Mouse (Mus musculus) neural tube, embryonic 14.5 days (tissue): ENCODE measurements at regions not wholly inside any gene's neighbourhood (a gene's known extent, or its start where the extent isn't known, plus 50 kb on each side); places are given as distances from the start of the nearest gene placed in this dataset.

Source experiments
- ATAC-seq: fragments of 200-750 bp; cut with Nextera tagmentation; 2 replicates; pipeline ENCODE4 v1.8.0; 2017; ENCODE audit warnings: low read depth, mild to moderate bottlenecking, moderate TSS enrichment, moderate library complexity
- H3K27ac ChIP-seq: fragments of 300-500 bp; sonication (generic); 2 replicates; pipeline ENCODE4 v1.5.1; 2014; ENCODE audit warnings: low read depth, mild to moderate bottlenecking, control low read depth, low read length, moderate library complexity, mixed read lengths
- H3K27me3 ChIP-seq: fragments of 300-500 bp; sonication (generic); 2 replicates; pipeline ENCODE4 v1.6.1; 2014; ENCODE audit warnings: low read length; ENCODE audit not compliant: control insufficient read depth, insufficient read depth
- H3K36me3 ChIP-seq: fragments of 300-500 bp; sonication (generic); 2 replicates; pipeline ENCODE4 v1.6.1; 2014; ENCODE audit warnings: low read length, mixed read lengths; ENCODE audit not compliant: control insufficient read depth, insufficient read depth
- H3K4me1 ChIP-seq: fragments of 300-500 bp; sonication (generic); 2 replicates; pipeline ENCODE4 v1.6.1; 2014; ENCODE audit warnings: low read length; ENCODE audit not compliant: control insufficient read depth, insufficient read depth
- H3K4me2 ChIP-seq: fragments of 300-500 bp; sonication (generic); 2 replicates; pipeline ENCODE4 v1.6.1; 2014; ENCODE audit warnings: mild to moderate bottlenecking, low read depth, low read length, control low read depth
- H3K4me3 ChIP-seq: fragments of 300-500 bp; sonication (generic); 2 replicates; pipeline ENCODE4 v1.5.1; 2014; ENCODE audit warnings: low read depth, low read length, control low read depth, mixed read lengths
- H3K9ac ChIP-seq: fragments of 300-500 bp; sonication (generic); replicated peaks from 2 replicates; pipeline ENCODE4 v1.6.1; 2014; ENCODE audit warnings: low read depth, mild to moderate bottlenecking, control low read depth, low read length, mixed read lengths
- H3K9me3 ChIP-seq: fragments of 300-500 bp; sonication (generic); 2 replicates; pipeline ENCODE4 v1.6.1; 2016; ENCODE audit warnings: low read length; ENCODE audit not compliant: control insufficient read depth
- WGBS: fragments of 180-500 bp; shearing (Covaris S2); extraction: QIAGEN DNeasy Blood & Tissue Kit; methylation state at CpG from one replicate; pipeline ENCODE4 v1.1.7; 2014; 5-methylcytosine and 5-hydroxymethylcytosine counted together

DNA sequence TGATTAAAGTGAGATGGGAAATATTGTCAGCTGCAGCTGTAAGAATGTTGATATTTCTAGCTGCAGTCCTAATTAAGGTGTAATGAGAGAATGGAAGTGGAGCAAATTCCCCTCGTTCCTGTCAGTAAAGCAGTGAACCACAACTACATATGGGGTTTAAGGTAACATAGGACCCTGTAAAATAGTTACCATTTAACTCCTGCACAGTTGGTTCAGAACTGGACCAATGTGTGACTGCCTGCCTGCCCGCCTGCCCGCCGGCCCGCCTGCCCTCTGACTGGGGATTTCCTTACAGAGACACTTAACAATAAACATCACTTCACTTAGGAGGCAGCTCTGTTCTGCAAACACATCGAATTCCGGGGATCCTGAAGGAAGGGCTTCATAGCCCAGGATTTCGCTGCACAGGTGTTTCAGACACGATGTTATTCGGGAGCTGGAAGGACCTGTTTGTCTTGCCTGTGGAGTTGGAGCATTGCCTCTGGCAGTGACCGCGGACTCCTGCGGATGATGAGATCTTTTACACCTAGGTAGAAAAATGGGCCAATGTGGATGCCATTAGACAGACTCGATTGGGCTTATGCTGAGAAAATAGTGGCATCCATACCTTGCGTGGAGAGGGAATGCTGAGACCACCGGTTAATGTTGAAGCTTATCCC, 670.7 kb upstream of the Zeb2 start:
- no peak for ATAC-seq
- no peaks in the 10 kb centered on the region for H3K36me3 ChIP-seq
- 72% methylated on average over 16 of the region's 16 CpGs for WGBS
- H3K9me3 ChIP-seq, result no peaks in the 10 kb centered on the region
- no peaks in the 10 kb centered on the region for H3K27me3 ChIP-seq
- H3K9ac ChIP-seq, result no peak overlapping the region
- no peak overlapping the region for H3K27ac ChIP-seq
- H3K4me3 ChIP-seq, result no peak overlapping the region
- H3K4me2 ChIP-seq, result no peak overlapping the region
- no peaks in the 10 kb centered on the region for H3K4me1 ChIP-seq

- no peaks in the 10 kb centered on the region for H3K27me3 ChIP-seq
- 41% methylated on average over 6 of the region's 6 CpGs for WGBS
- H3K27ac ChIP-seq, result no peak overlapping the region
- ATAC-seq, result peak; percentile 62; the same call in 1 of the 2 replicates
- H3K36me3 ChIP-seq, result no peaks in the 10 kb centered on the region
- no peak overlapping the region for H3K9ac ChIP-seq
- no peak overlapping the region for H3K4me2 ChIP-seq
- H3K9me3 ChIP-seq, result no peaks in the 10 kb centered on the region
- H3K4me1 ChIP-seq, result no peaks in the 10 kb centered on the region
- no peak overlapping the region for H3K4me3 ChIP-seq
Measured at GRCm38 (mm10) chr2:45786787-45787186, 669.6 kb upstream of the Zeb2 start.

- no peaks in the 10 kb centered on the region for H3K36me3 ChIP-seq
- no peak for ATAC-seq
- H3K4me2 ChIP-seq, result no peak overlapping the region
- no peak overlapping the region for H3K4me3 ChIP-seq
- 72% methylated on average over 2 of the region's 2 CpGs for WGBS
- H3K27me3 ChIP-seq, result no peaks in the 10 kb centered on the region
- H3K9ac ChIP-seq, result no peak overlapping the region
- no peaks in the 10 kb centered on the region for H3K4me1 ChIP-seq
- H3K9me3 ChIP-seq, result no peaks in the 10 kb centered on the region
- no peak overlapping the region for H3K27ac ChIP-seq
Measured at GRCm38 (mm10) chr2:45785684-45786083, 668.5 kb upstream of the Zeb2 start.

DNA sequence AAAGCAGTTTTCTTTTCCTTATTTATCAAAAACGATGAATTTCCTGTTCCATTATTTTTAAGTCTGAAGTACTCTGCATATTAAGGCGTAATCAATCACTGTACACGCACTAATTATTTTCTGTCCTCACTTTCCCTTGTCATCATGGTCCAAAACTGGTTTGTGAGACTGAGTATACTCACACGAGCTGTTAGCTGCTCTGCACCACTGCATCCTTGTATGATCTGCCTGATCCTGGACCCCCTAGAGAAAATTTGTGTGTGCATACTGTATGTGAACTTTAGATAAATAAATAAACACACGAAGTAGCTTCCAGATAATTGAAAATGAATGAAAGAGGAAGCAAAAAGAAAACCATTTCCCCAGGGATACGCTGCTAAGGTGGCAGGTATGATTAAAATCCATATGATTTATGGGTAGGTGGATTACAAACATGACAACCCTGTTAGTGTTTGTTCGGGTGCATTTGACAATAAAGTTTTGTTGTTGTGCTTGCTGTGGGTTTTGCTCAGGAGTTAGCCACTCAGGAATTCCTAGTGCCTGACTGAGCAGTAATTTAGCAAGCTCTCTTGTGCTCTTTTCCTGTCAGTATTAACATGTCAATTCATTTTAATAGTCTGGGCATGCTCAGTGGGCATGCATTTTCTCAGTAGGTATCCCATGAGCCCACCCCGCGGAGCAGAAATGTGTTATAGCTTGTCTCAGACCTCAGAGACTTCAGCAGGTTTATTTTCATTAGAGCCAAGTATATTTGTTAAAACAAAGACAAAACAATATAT, 666.6 kb upstream of the Zeb2 start:
- Histone ChIP-seq H3K4me1 (no peaks in the 10 kb centered on the region), H3K4me2 (no peak overlapping the region), H3K9ac (no peak overlapping the region), H3K27ac (no peak overlapping the region), H3K36me3 (no peaks in the 10 kb centered on the region), H3K9me3 (no peaks in the 10 kb centered on the region), H3K27me3 (no peaks in the 10 kb centered on the region), H3K4me3 (no peak overlapping the region)
- ATAC-seq, result peak; percentile 69
- 56% methylated on average over 9 of the region's 9 CpGs for WGBS

GRCm38 (mm10) chr2:45777466-45777865, 660.3 kb upstream of the Zeb2 start:
- Histone ChIP-seq H3K36me3 (no peaks in the 10 kb centered on the region), H3K4me2 (no peak overlapping the region), H3K9me3 (no peaks in the 10 kb centered on the region), H3K4me3 (no peak overlapping the region), H3K4me1 (no peaks in the 10 kb centered on the region), H3K27me3 (no peaks in the 10 kb centered on the region), H3K27ac (no peak overlapping the region), H3K9ac (no peak overlapping the region)
- WGBS, result 90% methylated on average over 7 of the region's 7 CpGs
- no peak for ATAC-seq

DNA sequence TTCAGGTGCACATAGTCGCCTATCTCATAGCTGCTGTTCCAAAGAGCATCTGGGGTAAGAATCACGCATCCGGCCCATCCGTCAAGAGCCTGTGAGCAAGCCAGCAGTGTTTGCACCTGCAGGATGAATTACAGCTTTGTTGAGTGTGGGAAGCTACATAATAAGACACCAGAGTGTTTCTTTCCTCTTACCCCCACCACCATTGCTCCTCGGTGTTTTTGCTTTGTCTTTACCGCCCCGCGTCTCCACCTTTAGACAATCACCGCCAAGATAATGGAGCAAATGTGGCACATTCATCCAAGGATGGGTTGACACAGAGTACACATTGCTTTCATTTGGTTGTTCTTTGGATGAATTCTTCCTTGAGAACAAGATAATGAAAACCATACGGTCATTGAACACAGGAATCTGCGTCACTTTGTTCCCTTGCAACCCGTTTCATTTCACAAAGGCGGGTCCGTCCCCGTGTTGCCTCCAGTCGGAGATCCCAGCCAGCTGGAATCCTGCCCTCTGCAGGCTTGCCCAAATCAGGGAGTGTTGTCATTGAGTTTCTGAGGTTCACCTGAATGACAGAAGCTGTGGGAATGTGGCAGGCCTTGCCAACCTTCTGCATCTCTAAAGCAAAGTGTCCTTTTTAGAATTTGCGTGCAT, 659.4 kb upstream of the Zeb2 start:
- 57% methylated on average over 17 of the region's 17 CpGs for WGBS
- Histone ChIP-seq H3K4me2 (no peak overlapping the region), H3K36me3 (no peaks in the 10 kb centered on the region), H3K27ac (no peak overlapping the region), H3K9ac (no peak overlapping the region), H3K4me3 (no peak overlapping the region), H3K27me3 (no peaks in the 10 kb centered on the region), H3K4me1 (no peaks in the 10 kb centered on the region), H3K9me3 (no peaks in the 10 kb centered on the region)
- ATAC-seq, result no peak

GRCm38 (mm10) chr2:45775691-45776090, 658.5 kb upstream of the Zeb2 start:
- Histone ChIP-seq H3K27me3 (no peaks in the 10 kb centered on the region), H3K36me3 (no peaks in the 10 kb centered on the region), H3K9ac (no peak overlapping the region), H3K4me1 (no peaks in the 10 kb centered on the region), H3K4me3 (no peak overlapping the region), H3K4me2 (no peak overlapping the region), H3K27ac (no peak overlapping the region), H3K9me3 (no peaks in the 10 kb centered on the region)
- 76% methylated on average over 4 of the region's 4 CpGs for WGBS
- ATAC-seq, result no peak

GRCm38 (mm10) chr2:45774416-45774815, 657.2 kb upstream of the Zeb2 start:
- ATAC-seq, result no peak
- 85% methylated on average over 3 of the region's 3 CpGs for whole genome bisulfite sequencing

DNA sequence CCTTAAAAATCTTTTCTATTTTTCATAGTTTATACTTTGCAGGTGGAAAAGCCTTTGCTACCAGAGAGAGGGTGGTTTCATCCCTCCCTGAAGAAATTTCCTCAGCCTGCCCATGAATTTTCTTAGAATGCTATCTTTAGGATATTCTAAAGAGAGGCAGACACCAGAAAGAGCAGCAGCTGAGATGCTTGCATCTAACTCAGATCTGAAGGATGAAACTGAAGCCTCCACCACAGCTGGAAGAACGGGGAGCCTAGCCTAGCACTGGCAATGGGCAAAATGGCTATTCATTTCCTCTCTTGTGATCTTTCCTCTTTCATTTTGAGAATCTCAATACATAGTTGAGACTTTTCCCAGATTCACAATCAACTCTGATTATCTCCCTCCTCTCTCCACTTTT, 640.0 kb upstream of the Zeb2 start:
- Histone ChIP-seq H3K4me1 (no peaks in the 10 kb centered on the region), H3K36me3 (no peaks in the 10 kb centered on the region), H3K27me3 (no peaks in the 10 kb centered on the region), H3K9ac (no peak overlapping the region), H3K9me3 (no peaks in the 10 kb centered on the region), H3K4me2 (no peak overlapping the region), H3K4me3 (no peak overlapping the region), H3K27ac (no peak overlapping the region)
- ATAC-seq, result no peak
- 81% methylated on average over 1 of the region's 1 CpGs for WGBS

More at GRCm38 (mm10) chr2:45774416-45774815, 657.2 kb upstream of the Zeb2 start:
- Histone ChIP-seq H3K27me3 (no peaks in the 10 kb centered on the region), H3K9ac (no peak overlapping the region), H3K27ac (no peak overlapping the region), H3K4me2 (no peak overlapping the region), H3K9me3 (no peaks in the 10 kb centered on the region), H3K36me3 (no peaks in the 10 kb centered on the region), H3K4me3 (no peak overlapping the region), H3K4me1 (no peaks in the 10 kb centered on the region)
